Mouse (Mus musculus): ENCODE results near the gene Gpx6.

GRCm38 (mm10) chr13:21322509-21323375, 10.8 kb downstream of the Gpx6 start:
- no peak for TF ChIP-seq CTCF (IDR thresholded peaks at IDR 0.05; ENCODE audit: low read depth)
- TF ChIP-seq EP300 (optimal IDR thresholded peaks at IDR 0.05), result no peak

Data from stomach, postnatal 0 days (tissue).